Mouse (Mus musculus) adrenal gland, postnatal 25 days (tissue): ENCODE measurements around the gene Sh3kbp1. TPM values are rescaled to one million over a fixed set of nuclear protein-coding genes. Genes with fewer than 3 reads are reported as not detected.

ENCODE experiments used
- total RNA-seq: library from RNA; stranded (reverse); gene quantifications from 2 replicates; pipeline ENCODE4 v1.2.3, GENCODE M21; 2021

The Sh3kbp1 gene
- total RNA-seq, 1 experiment from 2014 or later = 20.9 TPM

Other genes starting within 250 kb of the Sh3kbp1 start
- gene Map7d2, start 212.7 kb upstream of the Sh3kbp1 start, total RNA-seq = 1.5 and 2.5 TPM in 2 replicates
- 11.2 and 13.3 TPM in 2 replicates for gene Bclaf3, start 100.6 kb upstream of the Sh3kbp1 start, total RNA-seq